ENCODE assay signal across 12 mouse cellular contexts in genomic region chr8:120424829-120425198, GRCm38 (mm10).
DNase-seq lines count a peak whose midpoint lies in the region; ATAC-seq and TF ChIP-seq lines count a peak whose summit lies in the region.
"Had no signal": no experiment of that assay in that cellular context is flagged by ENCODE, and none has a peak within 500 bp of the region (broad histone marks: within the 10 kb centered on the region; RNA-seq: fewer than 3 reads in every experiment).

No protein-coding gene starts in this region.

- H3K4me3 ChIP-seq in kidney, embryonic 16.5 days (ENCODE audit: low read length) = no peak overlapping the region
- H3K4me3 ChIP-seq in forebrain, embryonic 11.5 days (ENCODE audit: low read depth, low read length) = no peak overlapping the region
- no peak overlapping the region for H3K4me3 ChIP-seq in hindbrain, postnatal 0 days (ENCODE audit: low read length)
- no peak overlapping the region for H3K4me3 ChIP-seq in neural tube, embryonic 12.5 days
- H3K4me3 ChIP-seq: gastrocnemius, adult 2 months had no signal

- no peak overlapping the region; the same call in 1 of the 2 replicates for H3K9ac ChIP-seq in kidney, embryonic 16.5 days (replicated peaks; ENCODE audit: low read length)
- H3K9ac ChIP-seq in forebrain, embryonic 11.5 days (ENCODE audit: low read length) = peak overlapping the region; percentile 52
- no peak overlapping the region for H3K9ac ChIP-seq in hindbrain, postnatal 0 days (replicated peaks; ENCODE audit: low read length)
- peak overlapping the region; percentile 33 for H3K9ac ChIP-seq in neural tube, embryonic 12.5 days

- DNase-seq in kidney, postnatal 4 days = no peak
- no peak for DNase-seq in forebrain, embryonic 11.5 days (ENCODE audit: low spot score)
- DNase-seq in hindbrain, postnatal 0 days (ENCODE audit: low spot score) = no peak
- no peak for DNase-seq in kidney, postnatal 10 days
- no peak for DNase-seq in kidney, adult 18-20 months
- DNase-seq in B cell, adult 2 months = no peak
- DNase-seq: adrenal gland, adult 8-10 months; cerebellum, postnatal 25 days; gastrocnemius, adult 2 months; layer of hippocampus, postnatal 36 days had no signal

- ATAC-seq in kidney, embryonic 16.5 days (ENCODE audit: low FRiP score, low TSS enrichment) = no peak
- ATAC-seq in forebrain, embryonic 11.5 days (replicated peaks; ENCODE audit: low FRiP score) = peak; percentile 8; the same call in 1 of the 2 replicates
- no peak for ATAC-seq in hindbrain, postnatal 0 days
- no peak for ATAC-seq in neural tube, embryonic 12.5 days (ENCODE audit: low FRiP score, low read depth)

- WGBS in kidney, embryonic 16.5 days = 29% methylated on average over 4 of the region's 4 CpGs
- WGBS in forebrain, embryonic 11.5 days = 15% methylated on average over 4 of the region's 4 CpGs
- 45% methylated on average over 4 of the region's 4 CpGs for WGBS in hindbrain, postnatal 0 days
- WGBS in neural tube, embryonic 12.5 days = 27% methylated on average over 4 of the region's 4 CpGs

- H3K27me3 ChIP-seq in kidney, embryonic 16.5 days (ENCODE audit: insufficient read depth, low read length) = no peaks in the 10 kb centered on the region
- no peaks in the 10 kb centered on the region for H3K27me3 ChIP-seq in forebrain, embryonic 11.5 days (ENCODE audit: control insufficient read depth, insufficient read depth, low read length)
- no peaks in the 10 kb centered on the region for H3K27me3 ChIP-seq in hindbrain, postnatal 0 days (ENCODE audit: insufficient read depth, low read length)
- H3K27me3 ChIP-seq in neural tube, embryonic 12.5 days (replicated peaks) = no peaks in the 10 kb centered on the region

- no peak overlapping the region for H3K4me2 ChIP-seq in kidney, embryonic 16.5 days (replicated peaks; ENCODE audit: low read depth, low read length)
- peak overlapping the region; percentile 32 for H3K4me2 ChIP-seq in forebrain, embryonic 11.5 days (ENCODE audit: low read depth, low read length, severe bottlenecking)
- no peak overlapping the region for H3K4me2 ChIP-seq in hindbrain, postnatal 0 days (ENCODE audit: low read depth, low read length)
- H3K4me2 ChIP-seq in neural tube, embryonic 12.5 days (replicated peaks) = peak overlapping the region; percentile 41

- H3K36me3 ChIP-seq in kidney, embryonic 16.5 days (ENCODE audit: insufficient read depth, low read length) = no peaks in the 10 kb centered on the region
- H3K36me3 ChIP-seq in forebrain, embryonic 11.5 days (ENCODE audit: control insufficient read depth, insufficient read depth, low read length) = no peaks in the 10 kb centered on the region
- no peaks in the 10 kb centered on the region for H3K36me3 ChIP-seq in hindbrain, postnatal 0 days (ENCODE audit: insufficient read depth, low read length)
- H3K36me3 ChIP-seq in neural tube, embryonic 12.5 days = no peaks in the 10 kb centered on the region

- TF ChIP-seq CTCF in hindbrain, postnatal 0 days (IDR thresholded peaks at IDR 0.05; ENCODE audit: low read depth) = no peak

- H3K27ac ChIP-seq in kidney, embryonic 16.5 days (ENCODE audit: low read length) = peak overlapping the region; percentile 77
- H3K27ac ChIP-seq in forebrain, embryonic 11.5 days (ENCODE audit: low read depth, low read length) = peak overlapping the region; percentile 98
- peak overlapping the region; percentile 76 for H3K27ac ChIP-seq in hindbrain, postnatal 0 days
- H3K27ac ChIP-seq in neural tube, embryonic 12.5 days = peak overlapping the region; percentile 95
- H3K27ac ChIP-seq: gastrocnemius, adult 2 months had no signal

- peaks cover 75% of the 10 kb centered on the region for H3K4me1 ChIP-seq in kidney, embryonic 16.5 days (ENCODE audit: insufficient read depth, low read length)
- peaks cover 65% of the 10 kb centered on the region for H3K4me1 ChIP-seq in forebrain, embryonic 11.5 days (replicated peaks; ENCODE audit: control insufficient read depth, insufficient read depth, low read length)
- peaks cover 46% of the 10 kb centered on the region for H3K4me1 ChIP-seq in hindbrain, postnatal 0 days (ENCODE audit: insufficient read depth, low read length)
- H3K4me1 ChIP-seq in neural tube, embryonic 12.5 days = peaks cover 81% of the 10 kb centered on the region

- no peaks in the 10 kb centered on the region for H3K9me3 ChIP-seq in kidney, embryonic 16.5 days (ENCODE audit: low read length)
- no peaks in the 10 kb centered on the region for H3K9me3 ChIP-seq in forebrain, embryonic 11.5 days (ENCODE audit: control insufficient read depth, low read length)
- no peaks in the 10 kb centered on the region for H3K9me3 ChIP-seq in hindbrain, postnatal 0 days (ENCODE audit: low read length)
- no peaks in the 10 kb centered on the region for H3K9me3 ChIP-seq in neural tube, embryonic 12.5 days

Comparison
In these comparisons a context has a peak if more than half of its experiments do, and no peak if none do; other contexts are left out.
1. H3K4me2 ChIP-seq: peak in forebrain, embryonic 11.5 days (single experiment) and neural tube, embryonic 12.5 days (single experiment); none in kidney, embryonic 16.5 days (single experiment) and hindbrain, postnatal 0 days (single experiment).
2. H3K9ac ChIP-seq: peak in forebrain, embryonic 11.5 days (single experiment) and neural tube, embryonic 12.5 days (single experiment); none in kidney, embryonic 16.5 days (single experiment) and hindbrain, postnatal 0 days (single experiment).
3. Peak in every context shown above with its lines, with median percentiles within 50 percentile points of each other: H3K27ac ChIP-seq.